Mouse (Mus musculus): ENCODE measurements at regions not wholly inside any gene's neighbourhood (a gene's known extent, or its start where the extent isn't known, plus 50 kb on each side); places are given as distances from the start of the nearest gene placed in this dataset.
A peak's percentile ranks its signal among the peaks of the same experiment; 100 is the strongest.

DNA sequence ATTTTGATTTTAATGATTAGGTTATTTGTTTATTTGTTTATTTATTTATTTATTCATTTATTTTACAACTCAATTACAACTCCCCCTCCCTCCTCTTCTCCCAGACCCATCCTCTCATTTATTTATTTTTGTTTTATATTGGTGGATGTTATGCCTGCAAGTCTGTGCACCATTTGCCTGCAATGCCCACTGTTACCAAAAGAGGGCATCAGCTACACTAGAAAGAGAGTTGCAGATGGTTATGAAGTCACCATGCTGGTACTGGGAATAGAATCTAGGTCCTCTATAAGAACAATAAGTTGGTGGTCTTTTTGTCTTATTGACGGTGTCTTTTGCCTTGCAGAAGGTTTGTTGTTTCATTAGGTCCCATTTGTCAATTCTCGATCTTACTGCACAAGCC lies 535.2 kb upstream of the Zwint start:
- Histone ChIP-seq H3K27ac (ENCODE audit: control insufficient read depth, low read depth, low read length) (no peak overlapping the region), H3K27me3 (ENCODE audit: control insufficient read depth in 1 of 2, insufficient read depth in 2 of 2, low read length in 2 of 2) (no peaks in the 10 kb centered on the region), H3K36me3 (ENCODE audit: control insufficient read depth in 1 of 2, insufficient read depth in 2 of 2, low read length in 2 of 2) (no peaks in the 10 kb centered on the region), H3K4me3 (ENCODE audit: control insufficient read depth in 1 of 2, insufficient read depth in 1 of 2, low read depth in 2 of 2, low read length in 2 of 2) (no peak overlapping the region), H3K4me1 (ENCODE audit: control insufficient read depth in 1 of 2, insufficient read depth in 2 of 2, low read length in 2 of 2) (no peaks in the 10 kb centered on the region), H3K79me2 (ENCODE audit: control insufficient read depth, insufficient read depth, low read length, poor library complexity) (no peaks in the 10 kb centered on the region), H3K9ac (ENCODE audit: control insufficient read depth, low read depth, low read length, poor library complexity, severe bottlenecking) (no peak overlapping the region), H3K9me3 (replicated peaks; ENCODE audit: insufficient read depth, low read length) (no peaks in the 10 kb centered on the region)
- TF ChIP-seq SMC3 (IDR thresholded peaks at IDR 0.05; ENCODE audit: low read depth, low read length) = 0 out of 2 replicates have a peak, but pooled peaks have one; percentile 13
- no peak for TF ChIP-seq ZMIZ1 (IDR thresholded peaks at IDR 0.05; ENCODE audit: low read depth, low read length)
- TF ChIP-seq ELF1 (IDR thresholded peaks at IDR 0.05; ENCODE audit: low read depth, low read length) = no peak
- peak in 2 of 3 experiments; percentile 11 to 38; a peak in 3 of 6 replicates for TF ChIP-seq CTCF (IDR thresholded peaks at IDR 0.05 in 2 of 3, conservative IDR thresholded peaks at IDR 0.05 in 1 of 3; ENCODE audit: control insufficient read depth in 1 of 3, insufficient read depth in 1 of 3, low read depth in 2 of 3, low read length in 3 of 3, poor library complexity in 1 of 3, severe bottlenecking in 1 of 3)
- peak; percentile 35 for TF ChIP-seq RAD21 (IDR thresholded peaks at IDR 0.05; ENCODE audit: low read depth, low read length)
- peak; percentile 23 for DNase-seq (ENCODE audit: low read depth, low spot score)

DNA sequence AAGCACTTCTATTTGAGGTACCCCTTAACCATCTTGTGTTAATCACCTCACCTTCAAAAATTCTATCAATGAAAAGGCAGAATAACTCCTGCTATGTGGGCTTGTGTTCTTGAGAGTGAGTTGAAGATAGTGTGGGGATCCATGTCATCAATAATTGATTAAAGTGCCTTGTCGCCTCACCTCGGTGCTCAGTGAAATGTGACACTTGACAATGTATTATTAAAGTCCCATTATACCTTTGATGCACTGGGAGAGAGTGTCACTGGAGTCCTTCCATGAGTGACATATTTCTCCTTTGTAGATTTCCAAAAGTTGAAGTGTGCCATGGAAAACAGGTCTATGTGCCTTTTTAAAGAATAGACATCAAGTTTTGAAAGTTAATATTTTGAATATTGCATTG lies 522.2 kb upstream of the Zwint start:
- Histone ChIP-seq H3K27me3 (ENCODE audit: control insufficient read depth in 1 of 2, insufficient read depth in 2 of 2, low read length in 2 of 2) (no peaks in the 10 kb centered on the region), H3K27ac (ENCODE audit: control insufficient read depth, low read depth, low read length) (no peak overlapping the region), H3K4me1 (ENCODE audit: control insufficient read depth in 1 of 2, insufficient read depth in 2 of 2, low read length in 2 of 2) (no peaks in the 10 kb centered on the region), H3K4me3 (ENCODE audit: control insufficient read depth in 1 of 2, insufficient read depth in 1 of 2, low read depth in 2 of 2, low read length in 2 of 2) (no peak overlapping the region), H3K9ac (ENCODE audit: control insufficient read depth, low read depth, low read length, poor library complexity, severe bottlenecking) (no peak overlapping the region), H3K79me2 (ENCODE audit: control insufficient read depth, insufficient read depth, low read length, poor library complexity) (no peaks in the 10 kb centered on the region), H3K36me3 (ENCODE audit: control insufficient read depth in 1 of 2, insufficient read depth in 2 of 2, low read length in 2 of 2) (no peaks in the 10 kb centered on the region), H3K9me3 (replicated peaks; ENCODE audit: insufficient read depth, low read length) (no peaks in the 10 kb centered on the region)
- DNase-seq (ENCODE audit: low read depth, low spot score) = no peak
- no peak for TF ChIP-seq POLR2AphosphoS2 (IDR thresholded peaks at IDR 0.05; ENCODE audit: low read length)
- no peak for TF ChIP-seq POLR2AphosphoS5 (IDR thresholded peaks at IDR 0.05; ENCODE audit: borderline replicate concordance, low read depth, low read length)
- no peak for TF ChIP-seq RCOR1 (IDR thresholded peaks at IDR 0.05; ENCODE audit: low read depth, low read length)
- TF ChIP-seq GATA1 (IDR thresholded peaks at IDR 0.05; ENCODE audit: low read depth, low read length) = no peak
- no peak for TF ChIP-seq SIN3A (IDR thresholded peaks at IDR 0.05; ENCODE audit: low read length)

Measured in MEL (cell line).